Mouse (Mus musculus) heart, postnatal 0 days (tissue): ENCODE data around the gene Agt. TPM values are rescaled to one million over a fixed set of nuclear protein-coding genes. Genes with fewer than 3 reads are reported as not detected.

ENCODE experiments used
- ATAC-seq: fragments of 200-750 bp; cut with Nextera tagmentation; 2 replicates; pipeline ENCODE4 v1.8.0; 2017; ENCODE audit warnings: low read depth, moderate number of reproducible peaks, moderate library complexity; ENCODE audit not compliant: insufficient read depth
- DNase-seq: peaks from one replicate; pipeline ENCODE4 v3.0.0-alpha.2; 2016; ENCODE audit warnings: low spot score
- H3K27ac ChIP-seq: fragments of 300-500 bp; sonication (generic); 2 replicates; pipeline ENCODE4 v1.5.1; 2014; ENCODE audit warnings: low read depth, mild to moderate bottlenecking
- H3K27me3 ChIP-seq: fragments of 300-500 bp; sonication (generic); 2 replicates; pipeline ENCODE4 v1.6.1; 2014; ENCODE audit warnings: low read length, mixed read lengths; ENCODE audit not compliant: control insufficient read depth, insufficient read depth
- H3K36me3 ChIP-seq: fragments of 300-500 bp; sonication (generic); replicated peaks from 2 replicates; pipeline ENCODE4 v1.6.1; 2014; ENCODE audit warnings: low read length, mixed read lengths; ENCODE audit not compliant: control insufficient read depth, insufficient read depth
- H3K4me1 ChIP-seq: fragments of 300-500 bp; sonication (generic); 2 replicates; pipeline ENCODE4 v1.6.1; 2014; ENCODE audit warnings: antibody characterized with exemption; ENCODE audit not compliant: control insufficient read depth, insufficient read depth
- H3K4me2 ChIP-seq: fragments of 300-500 bp; sonication (generic); 2 replicates; pipeline ENCODE4 v1.6.1; 2014; ENCODE audit warnings: low read depth, mild to moderate bottlenecking, low read length, moderate library complexity
- H3K4me3 ChIP-seq: fragments of 300-500 bp; sonication (generic); 2 replicates; pipeline ENCODE4 v1.5.1; 2014; ENCODE audit warnings: low read depth, low read length
- H3K9ac ChIP-seq: fragments of 300-500 bp; sonication (generic); replicated peaks from 2 replicates; pipeline ENCODE4 v1.6.1; 2014; ENCODE audit warnings: low read depth, low read length, mixed read lengths
- H3K9me3 ChIP-seq: fragments of 300-500 bp; sonication (generic); replicated peaks from 2 replicates; pipeline ENCODE4 v1.6.1; 2016; ENCODE audit warnings: low read length; ENCODE audit not compliant: control insufficient read depth
- CTCF ChIP-seq: IDR thresholded peaks from 2 replicates; pipeline ENCODE4 v1.5.1; 2016; ENCODE audit warnings: antibody characterized with exemption, control low read depth, low read depth
- EP300 ChIP-seq: IDR thresholded peaks from 2 replicates; pipeline ENCODE4 v1.6.1; 2016; ENCODE audit warnings: antibody characterized with exemption, low read depth
- WGBS: fragments of 180-500 bp; shearing (Covaris S2); extraction: QIAGEN DNeasy Blood & Tissue Kit; methylation state at CpG from one replicate; pipeline ENCODE4 v1.1.7; 2014; 5-methylcytosine and 5-hydroxymethylcytosine counted together
- polyA plus RNA-seq: library from polyadenylated mRNA; unstranded; fragments of >200 nt; fragmentation: Nextera tagmentation; extraction: Ambion mirVana; gene quantifications from 2 replicates; pipeline ENCODE4 v1.2.1, GENCODE M21; 2015
- total RNA-seq: library from RNA; depleted of rRNA; stranded (reverse); fragments of >200 nt; gene quantifications from 2 replicates; pipeline ENCODE4 v1.2.3, GENCODE M21; 2014; ENCODE audit warnings: low replicate concordance

Gene Agt
- total and polyA plus RNA-seq, 2 experiments from 2014 or later, result 5.5 to 20.8 TPM

DNA sequence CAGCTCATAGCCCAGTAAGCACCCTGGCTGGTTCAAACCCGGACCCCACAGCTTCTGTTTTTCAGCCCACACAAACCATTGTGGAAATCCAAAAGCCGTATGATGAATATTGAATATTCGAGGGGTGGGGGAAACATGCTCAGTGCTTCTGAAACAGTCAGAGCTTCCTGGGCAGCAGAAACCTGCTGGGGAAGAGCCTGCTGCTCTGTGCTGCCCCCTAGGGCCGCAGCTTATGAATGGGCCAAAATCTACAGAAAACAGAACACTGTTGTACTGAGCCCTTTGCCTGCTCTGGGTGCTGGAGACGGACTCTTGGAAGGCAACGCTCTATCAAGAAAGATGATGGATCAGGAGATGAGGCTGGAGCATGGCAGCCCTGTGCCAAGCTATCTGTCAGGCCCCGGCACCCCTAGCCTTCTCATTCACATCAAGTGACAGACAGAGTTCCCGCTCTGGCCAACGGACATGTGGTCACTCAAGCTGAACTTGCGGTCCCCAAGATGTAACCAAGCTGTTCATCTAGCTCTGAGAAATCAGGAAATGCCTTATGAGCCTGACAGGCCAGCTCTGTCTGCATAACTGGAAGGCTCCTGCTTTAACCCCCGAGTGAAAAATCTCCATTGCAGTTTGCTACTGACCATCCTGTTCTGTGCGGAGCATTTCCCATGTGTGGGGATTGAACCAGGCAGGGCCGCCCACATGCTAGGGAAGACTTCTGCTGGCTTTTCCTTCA is 38.9 kb upstream of the Agt start:
- 0 out of 2 replicates have a peak, but pooled peaks cover 5% of the 10 kb centered on the region for H3K27me3 ChIP-seq
- H3K4me1 ChIP-seq, result no peaks in the 10 kb centered on the region
- H3K36me3 ChIP-seq, result no peaks in the 10 kb centered on the region
- ATAC-seq (no peak), DNase-seq (no peak)
- peak overlapping the region; percentile 37; the same call in 1 of the 2 replicates for H3K27ac ChIP-seq
- no peak for TF ChIP-seq EP300
- TF ChIP-seq CTCF, result peak; percentile 49
- H3K4me2 ChIP-seq, result no peak overlapping the region
- WGBS, result 65% methylated on average over 13 of the region's 13 CpGs
- no peak overlapping the region for H3K9ac ChIP-seq
- no peak overlapping the region for H3K4me3 ChIP-seq
- H3K9me3 ChIP-seq, result no peaks in the 10 kb centered on the region

DNA sequence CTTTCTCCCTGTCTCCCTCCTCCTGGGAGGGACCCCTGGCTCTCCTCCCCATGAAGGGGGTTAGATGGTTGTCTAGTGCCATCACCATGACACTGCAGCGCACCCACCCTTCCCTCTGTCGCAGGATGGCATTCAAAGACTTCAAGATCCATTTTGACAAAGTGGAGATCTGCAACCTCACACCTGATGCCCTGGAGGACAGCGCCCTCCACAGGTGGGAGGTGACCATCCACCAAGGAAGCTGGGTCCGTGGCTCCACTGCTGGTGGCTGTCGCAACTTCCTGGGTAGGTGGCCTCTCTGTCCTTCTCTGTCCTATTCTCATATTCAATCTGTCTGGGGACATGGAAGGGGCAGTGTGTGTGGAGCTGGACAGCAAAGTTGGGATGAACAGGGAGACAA is 34.6 kb upstream of the Agt start:
- Histone ChIP-seq H3K27me3 (0 out of 2 replicates have a peak, but pooled peaks cover 5% of the 10 kb centered on the region), H3K4me3 (no peak overlapping the region), H3K36me3 (no peaks in the 10 kb centered on the region), H3K9ac (no peak overlapping the region), H3K27ac (no peak overlapping the region), H3K4me2 (no peak overlapping the region), H3K9me3 (no peaks in the 10 kb centered on the region), H3K4me1 (no peaks in the 10 kb centered on the region)
- DNase-seq, result no peak
- WGBS, result 62% methylated on average over 5 of the region's 5 CpGs
- no peak for ATAC-seq
- TF ChIP-seq CTCF (peak; percentile 19; the same call in 1 of the 2 replicates), EP300 (no peak)

DNA sequence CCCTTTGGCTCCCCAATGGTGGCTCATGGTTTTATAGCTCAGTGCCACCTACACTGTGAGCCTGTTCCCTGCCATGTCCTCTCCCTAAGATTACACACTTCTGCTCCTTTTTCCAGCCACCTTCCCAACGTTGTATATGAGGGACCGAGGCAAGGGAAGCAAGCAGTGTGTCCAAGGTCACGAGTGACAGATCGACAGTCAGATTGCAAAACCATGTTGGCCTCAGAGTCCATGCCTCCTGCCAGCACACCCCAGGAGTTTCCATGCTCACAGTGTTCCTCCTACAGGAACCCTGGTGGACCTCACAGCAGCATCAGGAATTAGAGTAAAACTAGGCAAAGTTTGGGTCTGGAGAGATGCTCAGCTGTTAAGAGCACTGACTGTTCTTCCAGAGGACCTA is 19.9 kb upstream of the Agt start:
- DNase-seq (no peak), ATAC-seq (no peak)
- H3K4me1 ChIP-seq, result peaks cover 9% of the 10 kb centered on the region
- H3K9ac ChIP-seq, result no peak overlapping the region
- H3K36me3 ChIP-seq, result no peaks in the 10 kb centered on the region
- TF ChIP-seq EP300, result no peak
- TF ChIP-seq CTCF, result no peak
- WGBS, result 56% methylated on average over 4 of the region's 4 CpGs
- H3K4me3 ChIP-seq, result no peak overlapping the region
- no peak overlapping the region for H3K27ac ChIP-seq
- no peaks in the 10 kb centered on the region for H3K9me3 ChIP-seq
- no peak overlapping the region for H3K4me2 ChIP-seq
- no peaks in the 10 kb centered on the region for H3K27me3 ChIP-seq

DNA sequence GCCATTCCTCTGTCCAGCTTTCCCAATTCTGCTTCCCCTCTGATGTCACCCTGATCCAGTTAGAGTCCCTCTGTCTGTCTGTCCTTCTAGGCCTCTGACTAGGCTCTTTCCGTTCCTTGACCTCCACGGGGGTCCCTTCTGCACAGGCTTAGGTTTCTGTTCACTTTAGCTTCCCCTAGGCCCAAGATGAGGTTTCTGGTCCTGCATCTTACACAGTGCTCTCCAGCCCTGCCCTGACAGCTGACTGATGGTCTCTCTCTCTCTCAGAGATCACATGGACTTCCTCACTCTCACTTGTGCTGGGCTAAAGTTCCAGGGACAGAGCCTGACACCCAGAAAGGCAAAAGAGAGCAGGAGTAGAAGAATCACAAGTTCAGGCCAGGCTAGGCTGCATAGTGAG is 17.1 kb upstream of the Agt start:
- ATAC-seq (no peak), DNase-seq (no peak)
- H3K27me3 ChIP-seq, result no peaks in the 10 kb centered on the region
- no peak overlapping the region; the same call in 1 of the 2 replicates for H3K9ac ChIP-seq
- 71% methylated on average over 2 of the region's 2 CpGs for WGBS
- peak overlapping the region; percentile 47 for H3K27ac ChIP-seq
- no peaks in the 10 kb centered on the region for H3K9me3 ChIP-seq
- TF ChIP-seq EP300 (no peak), CTCF (no peak)
- H3K4me2 ChIP-seq, result no peak overlapping the region
- no peaks in the 10 kb centered on the region for H3K36me3 ChIP-seq
- no peak overlapping the region for H3K4me3 ChIP-seq
- peaks cover 9% of the 10 kb centered on the region for H3K4me1 ChIP-seq

DNA sequence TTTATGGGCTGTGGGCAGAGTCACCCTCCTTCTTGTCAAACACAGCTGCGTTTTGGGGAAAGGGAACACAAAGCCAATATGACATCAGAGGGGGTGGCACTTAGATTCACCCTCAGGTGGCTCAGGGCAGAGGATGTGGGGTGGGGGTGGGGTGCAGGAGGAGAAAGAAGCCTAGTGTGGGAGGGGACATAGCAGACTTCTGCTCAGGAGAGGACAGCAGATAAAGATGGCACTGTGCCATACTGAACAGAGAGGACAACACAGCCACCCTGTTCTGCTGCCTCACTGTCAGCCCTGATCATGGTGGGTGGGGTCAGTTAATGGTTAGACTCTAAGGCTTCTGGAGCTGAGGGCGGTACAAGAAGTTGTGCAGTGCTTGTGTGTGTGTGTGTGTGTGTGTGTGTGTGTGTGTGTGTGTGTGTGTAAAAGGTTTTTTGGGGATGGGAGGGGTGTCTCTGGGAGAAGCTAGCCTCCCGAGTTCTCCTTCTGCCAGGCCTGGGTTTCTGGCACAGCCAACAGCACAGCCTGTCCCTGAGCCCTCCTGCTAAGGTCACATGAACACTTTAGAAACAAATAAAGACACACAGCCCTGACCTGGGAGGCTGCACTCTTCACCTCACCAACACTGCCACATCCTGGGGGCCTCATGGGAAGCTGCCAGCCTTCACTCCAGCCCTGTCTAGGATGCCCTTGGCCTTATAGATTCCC is 16.4 kb upstream of the Agt start:
- H3K36me3 ChIP-seq, result no peaks in the 10 kb centered on the region
- peak overlapping the region; percentile 47 for H3K27ac ChIP-seq
- peaks cover 9% of the 10 kb centered on the region for H3K4me1 ChIP-seq
- H3K27me3 ChIP-seq, result no peaks in the 10 kb centered on the region
- H3K9me3 ChIP-seq, result no peaks in the 10 kb centered on the region
- ATAC-seq (peak; percentile 87), DNase-seq (peak; percentile 39)
- H3K4me3 ChIP-seq, result no peak overlapping the region
- 19% methylated on average over 3 of the region's 3 CpGs for WGBS
- no peak overlapping the region for H3K4me2 ChIP-seq
- no peak overlapping the region; the same call in 1 of the 2 replicates for H3K9ac ChIP-seq
- TF ChIP-seq EP300, result no peak
- no peak for TF ChIP-seq CTCF
